Mouse (Mus musculus): ENCODE measurements around the gene Tubg1. TPM values are rescaled to one million over a fixed set of nuclear protein-coding genes. Genes with fewer than 3 reads are reported as not detected.

The Tubg1 gene
- total RNA-seq, 2 experiments from 2014 or later, result 27.0 to 31.1 TPM

GRCm38 (mm10) chr11:101174851-101175628, 55.3 kb downstream of the Tubg1 start, which contains the start of gene Ccr10:
Gene Ccr10, minus strand, starts transcription at chr11:101175443.
- DNase-seq, result peak; percentile 57 to 59
- intact Hi-C loops (cut with DNase I), result loop anchor here (1.0 to 10.0 kb wide), 3 partner anchors 80 to 280 kb away; partner anchors contain the start of genes Coasy and Psmc3ip

DNA sequence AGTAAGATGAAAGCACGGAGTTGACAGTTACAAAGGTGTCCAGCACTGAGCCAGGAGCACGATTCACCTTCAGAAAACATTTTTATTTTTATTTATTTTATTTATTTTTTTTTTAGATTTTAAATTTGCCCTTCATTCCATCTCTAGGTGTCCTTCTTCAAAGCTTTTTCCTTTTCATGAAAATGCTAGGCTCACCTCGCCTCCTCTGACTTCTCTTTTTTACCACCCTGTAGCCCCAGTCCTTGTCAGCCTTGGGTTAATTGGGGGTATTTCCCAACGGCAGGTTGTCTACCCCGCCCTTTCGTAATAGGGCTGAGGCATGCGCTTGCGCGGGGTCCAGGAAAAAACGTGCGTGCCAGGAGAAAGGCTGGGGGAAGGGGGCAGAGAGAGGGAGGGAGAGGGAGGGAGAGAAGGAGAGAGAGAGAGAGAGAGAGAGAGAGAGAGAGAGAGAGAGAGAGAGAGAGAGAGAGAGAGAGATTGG, 55.9 kb downstream of the Tubg1 start:
- intact Hi-C loops (cut with DNase I), result loop anchor here (1.0 to 10.0 kb wide), 2 partner anchors 93 to 281 kb away; partner anchors contain the start of gene Coasy
- no peak for DNase-seq

Small RNA genes within 50 kb of the gene (microRNA-seq; reads per million reads assigned to microRNA genes)
- gene Gm27626, result 0 reads per million in 2 experiments

Other genes starting within 250 kb of the Tubg1 start
- gene Stat3, start 180.4 kb upstream of the Tubg1 start, total RNA-seq (2021), result 100 to 1,000 TPM; 110 to 117 TPM
- gene Cavin1, start 149.1 kb upstream of the Tubg1 start, total RNA-seq (2021), result 100 to 1,000 TPM; 462 to 471 TPM
- 10 to 100 TPM; 89.6 to 93.8 TPM for gene Atp6v0a1, start 110.5 kb upstream of the Tubg1 start, total RNA-seq (2021)
- 1 to 10 TPM; 9.9 to 10.0 TPM for gene Naglu, start 49.9 kb upstream of the Tubg1 start, total RNA-seq (2021)
- under 1 TPM in 1 of 2 experiments, not detected in 1; 0.45 TPM for gene Hsd17b1, start 41.5 kb upstream of the Tubg1 start, total RNA-seq (2021)
- 10 to 100 TPM; 18.7 to 21.4 TPM for gene Coasy, start 37.4 kb upstream of the Tubg1 start, total RNA-seq (2021)
- 10 to 100 TPM; 14.1 to 18.1 TPM for gene Mlx, start 32.7 kb upstream of the Tubg1 start, total RNA-seq (2021)
- gene Psmc3ip, start 24.5 kb upstream of the Tubg1 start, total RNA-seq (2021), result 1 to 10 TPM; 5.0 to 5.6 TPM
- 10 to 100 TPM; 37.6 to 41.6 TPM for gene Retreg3, start within 50 bp of the Tubg1 start, total RNA-seq (2021)
- 1 to 10 TPM; 3.4 to 3.5 TPM for gene Tubg2, start 36.0 kb downstream of the Tubg1 start, total RNA-seq (2021)
- gene Cntnap1, start 50.6 kb downstream of the Tubg1 start, total RNA-seq (2021), result 1 to 10 TPM; 1.8 to 2.1 TPM
- gene Plekhh3, start 51.4 kb downstream of the Tubg1 start, total RNA-seq (2021), result 10 to 100 TPM; 23.6 to 28.3 TPM
- under 1 TPM; 0.14 to 0.20 TPM for gene Ccr10, start 55.5 kb downstream of the Tubg1 start, total RNA-seq (2021)
- 10 to 100 TPM; 20.5 to 22.5 TPM for gene Ezh1, start 106.5 kb downstream of the Tubg1 start, total RNA-seq (2021)
- gene Ramp2, start 126.1 kb downstream of the Tubg1 start, total RNA-seq (2021), result 100 to 1,000 TPM; 146 to 180 TPM
- 100 to 1,000 TPM in 1 of 2 experiments, 10 to 100 TPM in 1; 97.5 to 111 TPM for gene Vps25, start 133.8 kb downstream of the Tubg1 start, total RNA-seq (2021)
- gene Wnk4, start 140.6 kb downstream of the Tubg1 start, total RNA-seq (2021), result 1 to 10 TPM; 5.7 to 7.6 TPM
- gene Cntd1, start 159.1 kb downstream of the Tubg1 start, total RNA-seq (2021), result under 1 TPM; 0.14 to 0.57 TPM
- 10 to 100 TPM; 84.2 to 92.6 TPM for gene Coa3, start 159.2 kb downstream of the Tubg1 start, total RNA-seq (2021)
- gene Becn1, start 182.3 kb downstream of the Tubg1 start, total RNA-seq (2021), result 100 to 1,000 TPM in 1 of 2 experiments, 10 to 100 TPM in 1; 94.3 to 109 TPM
- 10 to 100 TPM; 74.9 to 90.0 TPM for gene Psme3, start 196.3 kb downstream of the Tubg1 start, total RNA-seq (2021)
- gene Aoc2, start 205.1 kb downstream of the Tubg1 start, total RNA-seq (2021), result 1 to 10 TPM; 2.5 to 3.1 TPM
- 10 to 100 TPM; 39.0 to 49.9 TPM for gene Aoc3, start 210.7 kb downstream of the Tubg1 start, total RNA-seq (2021)
- gene G6pc, start 247.6 kb downstream of the Tubg1 start, total RNA-seq (2021), result not detected

All from heart, postnatal 10 days (tissue).